Mouse (Mus musculus) urinary bladder, postnatal 14 days (tissue): ENCODE data around the gene Pcsk4.

Experiments
- DNase-seq: peaks from one replicate; pipeline ENCODE4 v3.0.0; 2021; ENCODE audit warnings: low spot score

Gene Pcsk4

DNA sequence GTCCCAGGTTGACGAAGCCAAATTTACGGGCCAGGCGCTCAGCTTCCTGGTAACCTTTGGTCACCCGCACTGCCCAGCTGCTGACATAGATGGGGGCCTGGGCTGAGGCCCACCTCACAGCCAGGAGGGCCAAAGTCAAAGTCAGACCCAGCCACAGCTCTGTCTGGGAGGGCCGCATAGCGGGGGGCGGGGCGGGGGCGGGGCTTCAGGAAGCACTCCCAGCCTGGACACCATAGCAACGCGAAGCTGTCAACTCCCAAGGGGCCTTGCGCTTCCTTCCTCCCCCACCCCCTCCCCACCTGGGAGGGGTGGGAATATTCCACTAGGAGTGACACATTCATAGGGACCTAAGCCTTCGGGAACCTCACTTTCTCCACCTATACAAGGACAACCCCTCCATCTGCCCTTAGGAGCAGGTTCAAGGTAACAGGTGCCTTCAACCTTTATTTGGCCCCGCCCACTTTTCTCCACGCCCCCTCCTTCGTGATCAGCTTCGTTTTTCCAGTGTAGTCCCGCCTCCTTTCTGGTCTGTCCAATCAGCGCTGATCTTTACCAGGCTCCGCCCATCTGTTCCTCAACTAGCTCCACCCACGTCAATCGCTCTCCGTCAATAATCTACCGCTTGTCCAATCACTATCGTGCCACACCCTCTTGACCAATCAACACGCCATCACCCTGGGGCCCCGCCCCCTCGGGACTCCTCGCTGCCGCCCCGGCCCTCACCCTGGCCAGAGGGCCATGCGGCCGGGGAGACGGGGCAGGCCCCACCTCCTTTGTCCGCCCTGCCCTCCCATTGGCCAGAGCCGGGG is at the start of gene Pcsk4, which contains the start of gene Reep6:
Gene Pcsk4, minus strand, starts transcription at position 226 of the 809 bp plus-strand sequence.
Gene Reep6, plus strand, starts transcription at position 681 of the 809 bp plus-strand sequence.
- DNase-seq: peak; percentile 97

- DNase-seq: peak; percentile 42
Measured at GRCm38 (mm10) chr10:80377716-80378115, 48.4 kb upstream of the Pcsk4 start.

DNA sequence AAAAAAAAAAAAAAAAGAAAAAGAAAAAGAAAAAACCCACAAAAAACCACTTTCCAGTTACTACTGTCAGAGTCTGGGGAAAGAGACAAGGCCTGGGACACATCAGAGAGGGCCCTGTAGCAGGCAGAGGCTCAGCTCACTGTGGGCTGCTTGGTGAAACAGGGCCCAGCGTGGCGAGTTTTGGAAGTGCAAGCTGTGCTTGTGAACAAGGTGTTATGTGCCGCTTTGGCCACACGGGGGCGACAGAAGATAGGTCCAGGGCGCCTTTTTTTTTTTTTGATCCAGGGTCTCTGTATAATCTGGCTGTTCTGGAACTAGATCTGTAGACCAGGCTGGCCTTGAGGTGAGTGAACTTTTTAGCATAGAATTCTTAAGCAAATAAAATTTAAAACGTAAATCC is 46.9 kb upstream of the Pcsk4 start:
- peak; percentile 95 for DNase-seq

GRCm38 (mm10) chr10:80374063-80374462 is 44.8 kb upstream of the Pcsk4 start:
- DNase-seq: peak; percentile 83

- DNase-seq: no peak
Measured at GRCm38 (mm10) chr10:80372706-80373105, 43.4 kb upstream of the Pcsk4 start.

DNA sequence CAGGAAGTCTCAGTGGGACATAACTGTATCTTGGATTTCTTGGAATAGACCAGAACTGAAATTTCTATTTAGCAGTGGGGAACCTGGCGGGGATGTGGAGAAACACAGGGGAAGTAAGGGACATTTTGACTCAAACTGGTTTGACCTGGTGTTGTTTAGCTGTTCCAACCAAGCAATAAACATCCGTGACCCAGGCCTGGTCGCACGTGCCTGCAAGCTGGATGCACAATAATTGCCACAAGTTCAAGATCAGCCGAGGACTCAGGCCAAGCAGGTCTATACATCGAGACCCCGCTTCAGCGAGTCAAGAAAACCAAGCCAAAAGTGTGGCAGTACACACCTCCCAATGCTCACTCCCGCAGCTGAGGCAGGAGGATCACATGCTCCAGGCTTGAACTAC is 42.7 kb upstream of the Pcsk4 start:
- no peak for DNase-seq

GRCm38 (mm10) chr10:80371411-80371966 is 42.2 kb upstream of the Pcsk4 start:
- DNase-seq: peak; percentile 66

- DNase-seq: no peak
Measured at GRCm38 (mm10) chr10:80369995-80370747, 40.9 kb upstream of the Pcsk4 start.

DNA sequence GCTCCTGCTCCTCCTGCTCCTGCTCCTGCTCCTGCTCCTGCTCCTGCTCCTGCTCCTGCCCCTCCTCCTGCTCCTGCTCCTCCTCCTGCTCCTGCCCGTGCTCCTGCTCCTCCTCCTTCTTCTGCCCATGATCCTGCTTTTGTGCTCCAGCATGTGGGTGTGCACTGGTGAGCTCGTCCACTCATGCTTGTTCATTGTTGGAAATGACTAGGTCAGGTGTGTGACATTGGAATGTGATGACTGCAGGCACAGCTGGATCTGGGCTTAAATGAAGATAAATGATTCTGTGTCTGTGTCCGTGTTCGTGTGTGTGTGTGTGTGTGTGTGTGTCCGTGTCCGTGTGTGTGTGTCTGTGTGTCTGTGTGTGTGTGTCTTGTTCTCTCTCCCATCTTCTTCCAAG is 39.1 kb upstream of the Pcsk4 start:
- no peak for DNase-seq

- DNase-seq: no peak
Measured at GRCm38 (mm10) chr10:80367954-80368353, 38.7 kb upstream of the Pcsk4 start.

- no peak for DNase-seq
Measured at GRCm38 (mm10) chr10:80365736-80366135, 36.4 kb upstream of the Pcsk4 start.

GRCm38 (mm10) chr10:80363734-80364133 is 34.4 kb upstream of the Pcsk4 start:
- no peak for DNase-seq

- peak; percentile 60 for DNase-seq
Measured at GRCm38 (mm10) chr10:80357994-80358639, 28.8 kb upstream of the Pcsk4 start.

DNA sequence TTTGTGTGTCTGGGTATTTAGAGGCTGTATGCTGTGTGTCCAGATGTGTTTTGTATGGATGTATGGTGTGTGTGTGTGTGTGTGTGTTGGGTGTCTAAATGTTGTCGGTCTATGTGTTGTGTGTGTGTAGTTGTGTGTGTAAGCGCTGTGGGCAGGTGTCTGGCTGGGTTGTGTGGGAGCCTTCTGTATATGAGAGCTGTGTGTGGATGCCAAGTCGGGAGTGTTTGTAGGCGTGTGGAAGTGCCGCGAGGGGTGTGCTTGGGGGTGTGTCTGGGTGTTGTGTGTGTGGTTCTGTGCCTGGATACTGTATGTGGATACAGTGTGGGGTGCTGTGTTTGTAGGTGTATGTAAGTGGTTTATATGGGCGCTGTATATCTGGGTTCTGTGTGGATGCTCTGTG is 28.0 kb upstream of the Pcsk4 start:
- DNase-seq: no peak

GRCm38 (mm10) chr10:80356737-80357136 is 27.4 kb upstream of the Pcsk4 start:
- no peak for DNase-seq

GRCm38 (mm10) chr10:80356001-80356682 is 26.8 kb upstream of the Pcsk4 start, which contains the start of gene Plk5:
Gene Plk5, plus strand, starts transcription at chr10:80356459.
- DNase-seq: no peak

DNA sequence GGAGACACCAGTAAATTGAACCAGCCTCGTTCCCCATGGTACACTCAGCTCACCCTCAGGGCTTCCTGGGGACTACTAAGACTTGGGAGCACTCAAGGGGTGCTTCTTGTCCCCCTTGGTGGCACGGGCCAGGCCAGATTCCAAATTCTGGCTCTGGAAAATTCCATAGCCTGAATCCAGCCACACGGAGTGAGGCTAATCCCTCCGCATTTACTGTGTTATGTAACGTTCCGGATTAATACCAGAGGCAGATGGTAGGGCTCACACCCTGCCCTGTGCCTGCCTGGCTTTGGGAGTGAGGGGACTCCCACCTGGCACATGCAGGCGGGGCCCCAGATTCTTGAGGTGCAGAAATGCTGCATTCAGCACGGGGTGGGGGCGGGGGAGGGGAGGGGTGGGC is 26.1 kb upstream of the Pcsk4 start:
- no peak for DNase-seq

DNA sequence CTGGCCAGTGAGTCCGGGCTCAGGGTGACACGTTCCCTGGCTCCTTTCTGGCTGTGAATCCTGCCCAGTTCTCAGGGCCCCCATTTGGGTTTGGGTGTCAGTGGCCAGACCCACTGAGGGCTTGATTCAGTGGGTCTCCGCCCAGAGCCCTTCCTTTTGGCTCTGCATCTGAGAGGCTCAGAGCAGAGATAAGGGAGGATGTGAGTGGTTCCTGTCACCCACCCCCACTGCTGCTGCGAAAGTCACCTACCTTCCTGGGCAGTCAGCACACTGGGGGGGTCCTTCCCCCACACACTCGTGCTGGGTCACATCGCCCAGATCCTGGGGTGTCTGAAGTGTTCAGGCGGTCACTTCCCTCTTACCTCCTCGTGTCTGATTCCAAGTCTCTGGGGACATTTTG is 23.4 kb upstream of the Pcsk4 start:
- no peak for DNase-seq

DNA sequence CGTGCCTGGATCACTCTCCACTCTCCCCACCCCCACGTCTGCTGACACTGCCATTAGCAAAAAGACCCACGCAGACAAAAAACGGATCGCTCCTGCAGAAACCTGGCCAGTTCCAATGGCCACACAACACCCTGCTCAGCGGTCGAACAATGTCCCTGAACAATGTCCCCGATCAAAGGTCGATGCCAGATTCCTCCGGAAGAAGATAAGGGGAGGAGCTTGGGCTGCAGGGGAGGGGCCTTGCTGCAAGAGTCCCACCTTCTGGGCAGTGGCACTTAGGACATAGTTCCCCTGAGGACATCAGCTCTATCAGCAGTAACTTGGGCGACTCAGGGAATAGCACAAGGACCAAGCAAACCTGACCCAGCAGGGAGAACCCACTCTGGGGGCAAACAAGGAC is 22.6 kb upstream of the Pcsk4 start:
- no peak for DNase-seq

DNA sequence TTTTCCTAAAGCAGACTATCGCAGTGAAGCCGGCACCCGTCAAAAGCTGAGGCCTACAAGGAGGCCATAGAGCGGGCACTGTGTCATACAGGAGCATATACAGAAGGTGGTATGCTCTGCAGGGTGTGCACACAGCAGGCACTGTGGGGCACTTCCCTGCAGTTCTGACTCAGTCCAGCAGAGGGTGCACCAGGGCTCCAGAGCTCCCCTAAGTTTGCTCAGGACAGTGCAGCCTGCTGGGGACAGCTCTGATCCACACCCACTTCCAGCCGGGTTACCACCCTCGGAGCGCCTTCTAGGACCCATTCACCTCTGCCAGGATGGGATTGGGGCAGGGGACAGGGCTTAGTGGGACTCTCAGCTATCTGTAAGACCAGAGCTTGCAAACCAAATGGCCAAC is 21.0 kb upstream of the Pcsk4 start:
- peak; percentile 90 for DNase-seq

GRCm38 (mm10) chr10:80348981-80349380 is 19.7 kb upstream of the Pcsk4 start:
- DNase-seq: peak; percentile 61
